Mouse (Mus musculus) limb, embryonic 15.5 days (tissue): ENCODE results near the gene Mylk. TPM values are rescaled to one million over a fixed set of nuclear protein-coding genes. Genes with fewer than 3 reads are reported as not detected.

Source experiments
- ATAC-seq: fragments of 200-750 bp; cut with Nextera tagmentation; 2 replicates; pipeline ENCODE4 v1.8.0; 2017; ENCODE audit warnings: low read depth, moderate TSS enrichment; ENCODE audit not compliant: insufficient number of reproducible peaks, low FRiP score, low TSS enrichment
- H3K27ac ChIP-seq: fragments of 300-500 bp; sonication (generic); 2 replicates; pipeline ENCODE4 v1.5.1; 2015; ENCODE audit warnings: moderate library complexity, mild to moderate bottlenecking, inconsistent platforms
- H3K27me3 ChIP-seq: fragments of 300-500 bp; sonication (generic); 2 replicates; pipeline ENCODE4 v1.6.1; 2015; ENCODE audit warnings: inconsistent platforms
- H3K36me3 ChIP-seq: fragments of 300-500 bp; sonication (generic); 2 replicates; pipeline ENCODE4 v1.6.1; 2015; ENCODE audit warnings: inconsistent platforms
- H3K4me1 ChIP-seq: fragments of 300-500 bp; sonication (generic); 2 replicates; pipeline ENCODE4 v1.6.1; 2015; ENCODE audit warnings: inconsistent platforms
- H3K4me2 ChIP-seq: fragments of 300-500 bp; sonication (generic); 2 replicates; pipeline ENCODE4 v1.6.1; 2015; ENCODE audit warnings: mild to moderate bottlenecking, inconsistent platforms
- H3K4me3 ChIP-seq: fragments of 300-500 bp; sonication (generic); 2 replicates; pipeline ENCODE4 v1.5.1; 2015; ENCODE audit warnings: mild to moderate bottlenecking, inconsistent platforms
- H3K9ac ChIP-seq: fragments of 300-500 bp; sonication (generic); 2 replicates; pipeline ENCODE4 v1.6.1; 2015; ENCODE audit warnings: inconsistent platforms
- H3K9me3 ChIP-seq: fragments of 300-500 bp; sonication (generic); 2 replicates; pipeline ENCODE4 v1.6.1; 2016; ENCODE audit warnings: inconsistent platforms
- WGBS: fragments of 180-500 bp; shearing (Covaris S2); methylation state at CpG from one replicate; pipeline ENCODE4 v1.1.7; 2015; 5-methylcytosine and 5-hydroxymethylcytosine counted together
- polyA plus RNA-seq: library from polyadenylated mRNA; unstranded; fragments of >200 nt; fragmentation: Nextera tagmentation; extraction: Ambion mirVana; gene quantifications from 2 replicates; pipeline ENCODE4 v1.2.1, GENCODE M21; 2015

Mylk gene
- polyA plus RNA-seq, 1 experiment from 2014 or later = 13.7 TPM

- no peak overlapping the region for H3K9ac ChIP-seq
- peaks cover 59% of the 10 kb centered on the region for H3K4me1 ChIP-seq
- H3K4me3 ChIP-seq = no peak overlapping the region
- H3K9me3 ChIP-seq = no peaks in the 10 kb centered on the region
- ATAC-seq = 0 out of 2 replicates have a peak, but pooled peaks have one; percentile 45
- 5% methylated on average over 9 of the region's 9 CpGs for WGBS
- peak overlapping the region; percentile 72 for H3K27ac ChIP-seq
- H3K4me2 ChIP-seq = 0 out of 2 replicates have a peak overlapping the region, but pooled peaks have one; percentile 2
- no peaks in the 10 kb centered on the region for H3K27me3 ChIP-seq
- H3K36me3 ChIP-seq = peaks cover 3% of the 10 kb centered on the region; the same call in 1 of the 2 replicates
Observed at GRCm38 (mm10) chr16:34958667-34959066, 213.7 kb downstream of the Mylk start.

- WGBS = 76% methylated on average over 5 of the region's 5 CpGs
- Histone ChIP-seq H3K27ac (no peak overlapping the region; the same call in 1 of the 2 replicates), H3K4me3 (no peak overlapping the region), H3K9ac (no peak overlapping the region), H3K27me3 (no peaks in the 10 kb centered on the region), H3K9me3 (no peaks in the 10 kb centered on the region), H3K4me2 (no peak overlapping the region), H3K4me1 (peaks cover 59% of the 10 kb centered on the region), H3K36me3 (peaks cover 3% of the 10 kb centered on the region; the same call in 1 of the 2 replicates)
- ATAC-seq = no peak
Observed at GRCm38 (mm10) chr16:34959261-34959660, 214.3 kb downstream of the Mylk start.

- Histone ChIP-seq H3K9me3 (no peaks in the 10 kb centered on the region), H3K4me1 (peaks cover 59% of the 10 kb centered on the region), H3K9ac (no peak overlapping the region), H3K4me2 (no peak overlapping the region), H3K36me3 (no peaks in the 10 kb centered on the region), H3K4me3 (no peak overlapping the region), H3K27ac (peak overlapping the region; percentile 54; the same call in 1 of the 2 replicates), H3K27me3 (no peaks in the 10 kb centered on the region)
- WGBS = 64% methylated on average over 5 of the region's 5 CpGs
- ATAC-seq = no peak
Observed at GRCm38 (mm10) chr16:34960243-34960642, 215.2 kb downstream of the Mylk start.

DNA sequence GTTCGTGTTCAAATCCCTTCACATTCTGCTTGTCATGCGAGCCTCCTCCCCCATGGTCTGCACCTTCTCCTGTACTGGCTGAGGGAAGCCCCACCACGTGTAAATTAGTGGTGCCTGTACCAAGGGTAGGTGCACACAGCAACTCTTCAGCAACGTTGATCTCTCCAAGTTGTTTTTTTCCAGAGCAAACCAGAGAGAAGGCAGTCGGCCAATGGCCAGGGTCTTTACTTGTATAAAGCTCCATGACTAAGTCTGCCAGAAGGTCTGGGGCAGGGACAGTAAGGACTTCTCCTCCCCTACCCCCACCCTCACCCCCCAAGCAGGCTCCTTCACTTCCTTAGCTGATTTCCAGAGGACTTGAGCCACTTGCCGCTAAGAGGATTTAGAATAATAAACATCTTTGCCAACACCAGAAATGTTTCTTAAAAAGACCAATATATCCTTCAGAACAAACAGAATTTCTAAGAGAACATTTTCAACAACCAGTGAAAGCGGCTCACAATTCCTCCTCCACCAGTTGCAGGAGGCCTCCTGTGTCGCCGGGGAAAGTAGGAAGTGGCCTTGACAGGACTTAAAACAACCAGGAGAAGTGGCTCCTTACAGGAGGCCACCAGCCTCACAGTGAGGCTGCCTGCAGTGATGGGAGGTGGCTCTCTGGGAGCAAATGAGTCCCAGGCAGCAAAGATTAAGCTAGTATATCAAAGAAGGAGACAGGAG lies 216.0 kb downstream of the Mylk start:
- no peaks in the 10 kb centered on the region for H3K9me3 ChIP-seq
- no peak overlapping the region for H3K4me2 ChIP-seq
- no peak overlapping the region for H3K9ac ChIP-seq
- ATAC-seq = no peak
- no peak overlapping the region for H3K4me3 ChIP-seq
- 47% methylated on average over 9 of the region's 9 CpGs for WGBS
- no peaks in the 10 kb centered on the region for H3K36me3 ChIP-seq
- H3K27ac ChIP-seq = peak overlapping the region; percentile 54; the same call in 1 of the 2 replicates
- H3K4me1 ChIP-seq = peaks cover 59% of the 10 kb centered on the region
- H3K27me3 ChIP-seq = no peaks in the 10 kb centered on the region

DNA sequence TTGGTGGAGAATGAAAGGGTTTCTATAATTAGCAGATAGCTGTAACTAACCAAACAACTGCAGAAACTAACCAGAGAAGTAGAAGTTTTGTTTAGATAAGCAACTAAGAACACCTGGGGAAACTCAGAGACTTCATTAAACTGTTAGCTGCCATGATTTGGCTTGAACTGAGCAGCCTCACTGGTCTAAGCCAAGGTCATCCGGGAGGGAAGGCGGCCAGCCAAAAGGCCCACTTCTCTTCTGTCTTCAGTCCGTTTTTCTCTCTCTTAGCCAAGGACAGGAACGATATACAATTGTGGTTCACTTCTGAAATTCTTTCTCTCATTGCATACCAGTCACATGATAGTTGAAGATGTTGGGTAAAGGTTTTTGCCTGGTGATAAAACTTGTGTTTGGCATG lies 217.3 kb downstream of the Mylk start:
- H3K4me2 ChIP-seq = no peak overlapping the region
- 60% methylated on average over 4 of the region's 4 CpGs for WGBS
- ATAC-seq = no peak
- no peak overlapping the region for H3K27ac ChIP-seq
- no peak overlapping the region for H3K9ac ChIP-seq
- no peak overlapping the region for H3K4me3 ChIP-seq
- peaks cover 60% of the 10 kb centered on the region for H3K4me1 ChIP-seq
- no peaks in the 10 kb centered on the region for H3K9me3 ChIP-seq
- H3K27me3 ChIP-seq = no peaks in the 10 kb centered on the region
- H3K36me3 ChIP-seq = no peaks in the 10 kb centered on the region

GRCm38 (mm10) chr16:34963008-34963407 lies 218.0 kb downstream of the Mylk start:
- Histone ChIP-seq H3K4me3 (no peak overlapping the region), H3K9ac (no peak overlapping the region), H3K4me1 (peaks cover 55% of the 10 kb centered on the region), H3K36me3 (no peaks in the 10 kb centered on the region), H3K4me2 (no peak overlapping the region), H3K27ac (no peak overlapping the region), H3K9me3 (no peaks in the 10 kb centered on the region), H3K27me3 (no peaks in the 10 kb centered on the region)
- WGBS = 32% methylated on average over 4 of the region's 4 CpGs
- no peak for ATAC-seq

DNA sequence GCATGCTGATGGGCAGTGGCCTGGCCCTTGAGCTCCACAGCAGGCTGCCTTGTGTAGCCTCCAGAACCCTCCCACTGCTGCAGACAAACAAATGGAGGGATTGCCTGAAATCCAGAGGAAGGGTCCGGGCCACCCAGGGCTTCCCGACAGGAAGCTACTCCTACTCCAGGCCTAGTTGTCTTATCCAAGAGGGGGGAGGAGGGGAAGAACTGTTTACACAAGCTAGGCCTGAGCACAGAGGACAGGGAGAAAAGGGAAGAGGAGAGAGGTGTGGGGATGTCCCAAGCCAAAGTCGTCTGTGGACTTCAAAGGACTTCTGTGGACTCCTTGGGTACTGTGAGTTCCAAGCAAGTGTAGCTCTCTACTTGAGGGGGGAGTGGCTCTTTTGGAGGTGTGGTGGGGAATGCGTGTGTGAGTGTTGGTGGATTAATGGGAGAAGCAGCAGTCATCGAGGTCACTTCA lies 221.6 kb downstream of the Mylk start:
- Histone ChIP-seq H3K9ac (no peak overlapping the region), H3K9me3 (no peaks in the 10 kb centered on the region), H3K27me3 (peaks cover 3% of the 10 kb centered on the region; the same call in 1 of the 2 replicates), H3K4me1 (peaks cover 22% of the 10 kb centered on the region), H3K4me2 (no peak overlapping the region), H3K36me3 (no peaks in the 10 kb centered on the region), H3K4me3 (no peak overlapping the region), H3K27ac (no peak overlapping the region)
- 61% methylated on average over 5 of the region's 5 CpGs for WGBS
- 0 out of 2 replicates have a peak, but pooled peaks have one; percentile 40 for ATAC-seq

GRCm38 (mm10) chr16:34967120-34967800 lies 222.2 kb downstream of the Mylk start:
- H3K4me2 ChIP-seq = no peak overlapping the region
- H3K27me3 ChIP-seq = peaks cover 3% of the 10 kb centered on the region; the same call in 1 of the 2 replicates
- no peaks in the 10 kb centered on the region for H3K36me3 ChIP-seq
- no peaks in the 10 kb centered on the region for H3K9me3 ChIP-seq
- H3K4me3 ChIP-seq = no peak overlapping the region
- H3K27ac ChIP-seq = no peak overlapping the region
- 46% methylated on average over 10 of the region's 10 CpGs for WGBS
- peak; percentile 49; the same call in 1 of the 2 replicates for ATAC-seq
- peaks cover 18% of the 10 kb centered on the region for H3K4me1 ChIP-seq
- H3K9ac ChIP-seq = no peak overlapping the region

- Histone ChIP-seq H3K4me3 (no peak overlapping the region), H3K4me1 (peaks cover 11% of the 10 kb centered on the region), H3K9ac (no peak overlapping the region), H3K4me2 (no peak overlapping the region), H3K9me3 (no peaks in the 10 kb centered on the region), H3K27ac (no peak overlapping the region), H3K27me3 (peaks cover 3% of the 10 kb centered on the region; the same call in 1 of the 2 replicates), H3K36me3 (no peaks in the 10 kb centered on the region)
- 85% methylated on average over 5 of the region's 5 CpGs for WGBS
- no peak for ATAC-seq
Observed at GRCm38 (mm10) chr16:34968181-34968580, 223.2 kb downstream of the Mylk start.

- Histone ChIP-seq H3K27me3 (peaks cover 3% of the 10 kb centered on the region; the same call in 1 of the 2 replicates), H3K4me3 (no peak overlapping the region), H3K4me2 (no peak overlapping the region), H3K36me3 (no peaks in the 10 kb centered on the region), H3K9ac (no peak overlapping the region), H3K4me1 (0 out of 2 replicates have a peak, but pooled peaks cover 6% of the 10 kb centered on the region), H3K9me3 (no peaks in the 10 kb centered on the region), H3K27ac (no peak overlapping the region)
- WGBS = 57% methylated on average over 12 of the region's 12 CpGs
- no peak for ATAC-seq
Observed at GRCm38 (mm10) chr16:34972471-34972870, 227.5 kb downstream of the Mylk start.

DNA sequence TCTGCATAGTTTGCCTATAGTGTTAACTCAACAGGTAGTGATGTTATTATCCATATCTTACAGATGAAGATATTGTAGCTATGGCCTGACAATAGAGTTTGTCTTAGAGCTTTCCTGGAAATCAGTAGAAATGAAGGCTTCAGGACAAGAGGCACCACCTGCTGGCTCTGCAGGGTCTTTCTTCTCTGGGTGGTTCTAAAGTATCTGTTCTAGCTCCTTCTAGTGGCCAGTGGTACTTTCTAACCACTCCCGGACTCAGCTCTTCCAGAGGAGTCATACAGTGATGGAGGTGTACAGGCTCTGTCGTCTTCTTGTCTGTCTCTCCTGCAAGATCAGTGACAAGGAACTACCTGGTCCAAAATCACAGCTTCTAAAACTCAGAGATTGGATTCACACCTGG lies 230.5 kb downstream of the Mylk start:
- H3K4me3 ChIP-seq = no peak overlapping the region
- no peaks in the 10 kb centered on the region for H3K9me3 ChIP-seq
- no peaks in the 10 kb centered on the region for H3K36me3 ChIP-seq
- no peak overlapping the region for H3K9ac ChIP-seq
- no peak overlapping the region for H3K27ac ChIP-seq
- ATAC-seq = no peak
- no peaks in the 10 kb centered on the region for H3K27me3 ChIP-seq
- H3K4me1 ChIP-seq = 0 out of 2 replicates have a peak, but pooled peaks cover 6% of the 10 kb centered on the region
- 42% methylated on average over 2 of the region's 2 CpGs for WGBS
- H3K4me2 ChIP-seq = no peak overlapping the region

DNA sequence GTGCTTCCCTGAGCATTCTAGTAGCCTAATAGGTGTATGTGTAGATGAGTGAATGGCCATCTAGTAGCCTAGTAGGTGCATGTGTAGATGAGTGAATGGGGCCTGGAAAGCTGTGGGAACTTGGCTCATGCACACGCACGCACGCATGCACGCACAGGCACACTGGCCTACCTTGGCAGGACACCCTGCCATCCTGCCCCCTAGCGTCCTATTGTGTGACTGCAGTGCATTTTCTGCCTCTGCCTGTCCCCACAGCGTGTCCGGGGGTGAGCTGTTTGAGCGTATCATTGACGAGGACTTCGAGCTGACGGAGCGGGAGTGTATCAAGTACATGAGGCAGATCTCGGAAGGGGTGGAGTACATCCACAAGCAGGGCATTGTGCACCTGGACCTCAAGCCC lies 231.6 kb downstream of the Mylk start:
- Histone ChIP-seq H3K4me3 (no peak overlapping the region), H3K36me3 (no peaks in the 10 kb centered on the region), H3K4me1 (0 out of 2 replicates have a peak, but pooled peaks cover 6% of the 10 kb centered on the region), H3K9ac (no peak overlapping the region), H3K9me3 (no peaks in the 10 kb centered on the region), H3K4me2 (no peak overlapping the region), H3K27ac (no peak overlapping the region), H3K27me3 (no peaks in the 10 kb centered on the region)
- 82% methylated on average over 13 of the region's 13 CpGs for WGBS
- ATAC-seq = no peak
